Mouse (Mus musculus): ENCODE results near the gene Coro6.
A peak's percentile ranks its signal among the peaks of the same experiment; 100 is the strongest.

Gene Coro6

DNA sequence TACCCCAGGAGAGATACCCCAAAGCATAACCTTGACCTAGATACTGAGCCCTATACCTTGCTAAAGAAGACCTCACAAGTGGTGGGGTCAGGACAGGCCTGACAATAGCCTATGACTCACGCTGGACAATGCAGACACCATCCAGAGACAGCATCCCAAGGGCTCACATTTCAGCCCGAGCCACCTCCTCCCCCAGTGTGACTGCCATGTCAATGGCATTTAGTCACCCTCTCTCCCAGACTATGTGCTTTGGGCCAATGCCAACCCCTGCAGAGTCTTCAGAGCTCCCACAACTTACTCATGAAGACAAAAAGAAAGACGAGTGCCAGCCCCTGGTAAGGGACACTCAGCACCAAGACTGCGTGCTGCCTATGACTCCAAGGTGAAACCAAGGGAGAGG is 2.5 kb downstream of the Coro6 start:
- DNase-seq (ENCODE audit: low read depth, low spot score), result no peak

DNA sequence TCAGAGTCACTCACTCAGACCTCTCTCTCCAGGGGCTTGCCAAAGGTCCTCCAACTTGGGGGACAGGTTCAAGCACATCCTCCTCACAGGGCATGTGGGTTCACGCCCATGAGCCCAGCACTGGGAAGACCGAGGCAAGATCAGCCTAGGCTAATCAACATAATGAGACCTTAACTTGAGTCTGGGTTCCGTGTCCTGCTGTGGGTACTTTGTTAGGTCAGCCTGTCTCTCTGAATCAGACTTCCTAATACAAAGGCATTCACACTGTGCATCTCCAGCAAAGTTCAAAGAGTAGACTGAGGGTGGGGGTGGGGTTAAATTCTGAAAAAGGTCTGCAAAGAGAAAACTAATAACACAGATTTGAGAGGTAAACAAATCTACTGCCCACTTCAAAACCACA is 2.9 kb downstream of the Coro6 start:
- peak; percentile 21 for DNase-seq (ENCODE audit: low read depth, low spot score)

DNA sequence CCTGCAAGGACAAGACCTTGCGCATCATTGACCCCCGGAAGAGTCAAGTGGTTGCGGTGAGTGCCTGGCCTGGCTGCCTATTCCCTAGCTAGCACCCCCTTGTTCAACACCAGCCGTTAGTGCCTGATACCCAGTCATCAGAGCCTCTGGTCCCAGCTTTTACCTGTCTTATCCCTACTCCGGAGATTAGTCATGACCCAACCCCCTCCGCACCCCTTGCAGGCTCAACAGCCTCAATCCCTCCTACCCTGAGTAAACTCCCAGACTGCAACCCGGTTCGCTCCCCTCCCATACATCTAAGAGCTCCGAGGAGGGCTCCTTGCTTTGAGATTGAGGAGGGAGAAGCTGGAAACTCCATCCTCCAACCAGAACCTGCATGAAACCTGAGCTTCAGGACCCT is 4.3 kb downstream of the Coro6 start:
- DNase-seq (ENCODE audit: low read depth, low spot score), result no peak

DNA sequence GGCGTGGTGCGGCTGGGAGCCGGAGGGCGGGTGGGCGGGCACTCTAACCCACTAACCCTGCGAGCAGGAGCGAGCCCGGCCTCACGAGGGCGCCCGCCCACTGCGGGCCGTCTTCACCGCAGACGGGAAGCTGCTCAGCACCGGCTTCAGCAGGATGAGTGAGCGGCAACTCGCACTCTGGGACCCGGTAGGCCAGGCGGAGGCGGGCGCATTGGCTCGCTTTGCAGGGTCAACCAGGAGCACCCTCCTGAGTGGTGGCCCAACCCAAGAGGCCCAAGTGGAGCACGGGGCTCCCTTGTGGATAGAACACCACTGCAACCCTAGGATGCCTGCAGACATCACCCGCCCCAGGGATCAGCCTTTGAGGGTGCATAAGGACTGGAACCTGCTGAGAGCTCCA is 4.9 kb downstream of the Coro6 start:
- DNase-seq (ENCODE audit: low read depth, low spot score), result peak; percentile 91

DNA sequence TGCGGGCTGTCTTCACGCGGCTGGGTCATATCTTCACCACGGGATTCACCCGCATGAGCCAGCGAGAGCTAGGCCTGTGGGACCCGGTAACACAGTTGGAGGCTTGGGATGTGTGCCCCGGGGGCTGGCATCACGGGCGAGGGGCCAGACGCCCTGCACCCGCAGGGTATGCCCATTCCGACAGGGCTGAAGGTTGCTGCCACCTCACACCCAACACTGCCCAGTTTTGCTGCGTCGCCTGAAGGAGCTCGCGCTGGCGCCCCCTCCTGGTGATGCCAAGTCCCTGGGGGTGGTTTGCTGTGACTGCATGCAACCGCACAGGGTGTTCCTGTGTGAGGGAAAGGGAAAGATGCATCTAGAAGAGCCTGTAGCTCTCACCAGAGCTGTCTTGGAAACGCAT is 5.6 kb downstream of the Coro6 start:
- peak; percentile 87 for DNase-seq (ENCODE audit: low read depth, low spot score)

DNA sequence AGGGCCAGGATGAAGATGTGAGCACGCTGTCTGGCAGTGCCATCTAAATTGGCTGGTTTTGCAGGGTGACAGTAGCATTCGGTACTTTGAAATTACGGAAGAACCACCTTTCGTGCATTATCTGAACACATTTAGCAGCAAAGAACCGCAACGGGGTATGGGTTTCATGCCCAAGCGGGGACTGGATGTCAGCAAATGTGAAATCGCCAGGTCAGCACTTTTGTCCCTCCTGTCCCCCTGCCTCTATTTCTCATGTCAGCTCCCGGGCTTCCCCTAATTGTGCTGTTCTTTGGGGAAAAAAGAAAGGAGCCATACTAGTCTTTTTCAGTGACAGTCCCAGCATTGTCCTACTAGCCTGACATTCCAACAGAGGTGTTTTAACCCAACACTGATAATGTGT is 6.2 kb downstream of the Coro6 start:
- no peak for DNase-seq (ENCODE audit: low read depth, low spot score)

DNA sequence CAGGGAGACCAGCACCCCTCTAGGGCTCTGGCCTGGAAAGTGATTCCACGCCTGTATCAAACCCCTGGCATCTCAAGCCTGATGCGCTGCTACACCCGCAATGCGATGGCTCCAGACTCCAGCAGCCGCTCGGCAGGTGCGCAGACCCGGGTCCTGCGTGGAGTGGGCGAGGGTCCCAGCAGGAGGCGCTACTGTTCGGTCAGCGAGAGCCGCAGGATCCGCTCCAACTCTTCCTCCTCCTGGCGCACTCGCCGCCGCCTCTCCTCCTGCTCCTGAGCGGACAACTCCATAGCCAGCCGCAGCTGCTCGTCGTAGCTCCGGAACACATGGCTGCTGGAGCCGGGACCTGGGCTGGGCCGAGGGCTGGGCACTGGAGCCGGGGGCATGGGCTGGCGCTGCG is 9.2 kb downstream of the Coro6 start:
- DNase-seq (ENCODE audit: low read depth, low spot score), result peak; percentile 76

DNA sequence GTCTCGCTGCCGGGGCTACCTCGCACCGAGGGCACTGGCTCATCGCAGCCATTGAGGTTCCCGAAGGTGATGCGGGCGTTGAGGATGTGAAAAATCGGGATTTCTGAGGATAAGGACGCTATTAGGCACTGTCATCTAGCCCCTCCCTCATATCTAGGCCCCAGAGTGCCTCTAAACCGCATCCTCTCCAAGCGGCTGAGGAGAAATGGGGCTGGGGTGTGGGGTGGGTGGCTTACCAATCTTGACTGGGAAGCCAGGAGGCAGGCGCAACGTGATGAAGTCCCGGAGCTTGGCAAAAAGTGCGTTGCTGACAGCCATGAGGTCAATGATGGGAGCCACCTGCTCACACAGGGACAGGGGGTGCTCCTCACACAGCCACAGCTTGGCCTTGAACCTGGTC is 10.6 kb downstream of the Coro6 start:
- no peak for DNase-seq (ENCODE audit: low read depth, low spot score)

DNA sequence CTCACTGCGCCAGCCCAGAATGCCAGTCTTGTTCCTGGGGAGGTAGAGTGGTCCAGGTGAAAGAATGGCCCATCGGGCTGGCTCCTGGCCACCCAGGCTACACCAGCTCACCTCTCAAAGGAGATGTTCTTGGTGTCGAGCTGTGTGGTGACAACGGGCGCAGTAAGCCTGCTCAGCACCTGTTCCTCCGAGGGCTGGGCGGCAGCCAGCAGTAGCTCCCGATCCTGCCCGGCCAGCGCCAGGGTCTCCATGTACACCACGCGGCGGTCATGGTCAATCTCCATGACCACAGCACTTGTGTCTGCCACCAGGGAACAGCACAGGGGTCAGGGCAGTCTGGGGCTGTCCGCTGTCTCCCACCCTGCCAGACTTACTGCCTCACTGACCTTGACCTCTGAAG is 14.0 kb downstream of the Coro6 start:
- DNase-seq (ENCODE audit: low read depth, low spot score), result no peak

DNA sequence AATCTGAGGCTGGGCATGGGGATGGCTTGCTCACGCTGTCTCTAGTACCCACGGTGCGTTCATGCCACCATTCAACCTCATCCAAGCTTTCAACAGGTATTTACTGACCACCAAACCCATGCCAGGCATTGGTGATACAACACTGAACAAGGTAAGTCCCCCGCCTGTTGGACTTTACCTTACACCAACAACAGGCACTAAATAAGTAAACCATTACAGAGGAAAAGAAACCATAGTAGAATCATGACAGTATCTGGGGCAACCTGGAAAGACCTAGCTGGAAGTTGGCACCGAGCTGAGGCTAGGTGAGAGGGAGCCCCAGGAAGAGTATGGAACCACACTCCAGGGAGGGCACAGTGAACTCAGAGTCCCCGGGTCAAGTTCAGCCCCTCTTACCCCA is 14.7 kb downstream of the Coro6 start:
- DNase-seq (ENCODE audit: low read depth, low spot score), result no peak

DNA sequence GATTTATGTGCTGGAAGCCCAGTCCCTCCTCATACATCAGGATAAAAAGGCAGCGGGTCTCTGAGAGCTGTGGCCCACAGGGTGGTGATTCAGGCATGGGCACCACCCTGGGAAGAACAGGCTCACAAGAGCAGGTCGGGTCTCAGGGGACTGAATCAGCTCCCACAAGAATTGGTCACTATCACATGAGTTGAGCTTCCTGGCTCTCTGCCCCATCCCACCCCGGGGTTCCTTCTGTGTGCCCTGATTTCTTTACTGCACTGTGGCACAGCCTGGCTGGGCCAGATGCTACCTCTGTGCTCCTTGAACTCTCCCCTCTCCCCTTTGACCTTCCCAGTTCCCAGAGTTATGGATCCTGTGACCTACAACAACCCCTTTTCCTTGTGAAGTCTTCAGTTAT is 20.8 kb downstream of the Coro6 start:
- peak; percentile 22 for DNase-seq (ENCODE audit: low read depth, low spot score)

DNA sequence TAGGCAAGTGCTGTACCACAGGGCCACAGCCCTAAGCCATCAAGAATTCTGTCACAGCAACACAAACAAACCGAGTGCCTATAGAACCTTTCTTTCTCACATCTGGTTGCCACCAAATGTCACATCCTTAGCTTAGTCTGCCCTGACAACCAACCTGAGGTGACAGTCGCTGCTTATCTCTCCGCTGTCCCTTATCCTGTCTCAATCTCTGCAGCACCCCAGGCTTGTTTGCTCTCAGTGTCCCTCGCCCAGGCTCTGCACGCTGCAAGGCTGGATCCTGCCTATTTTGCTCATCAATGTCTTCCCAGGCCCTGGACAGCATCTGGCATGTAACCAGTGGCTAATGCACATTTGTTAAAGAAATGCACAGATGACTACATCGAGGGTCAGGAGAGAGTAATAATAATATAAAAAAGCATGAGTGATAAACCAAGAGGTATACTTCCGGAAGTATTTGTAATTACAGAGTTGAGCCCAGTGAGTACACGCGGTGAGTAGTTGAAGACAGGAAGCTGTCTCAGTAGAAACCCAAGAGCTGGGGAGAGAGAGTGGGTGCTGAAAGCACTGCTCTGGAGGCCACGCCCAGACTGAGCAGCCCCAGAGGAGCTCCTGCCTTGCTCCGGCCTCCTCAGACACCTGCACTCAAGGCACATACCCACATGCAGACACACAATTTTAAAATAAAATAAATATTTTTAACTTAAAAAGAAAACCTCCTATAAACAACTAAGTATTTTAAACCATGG is 21.5 kb downstream of the Coro6 start:
- peak; percentile 49 for DNase-seq (ENCODE audit: low read depth, low spot score)

DNA sequence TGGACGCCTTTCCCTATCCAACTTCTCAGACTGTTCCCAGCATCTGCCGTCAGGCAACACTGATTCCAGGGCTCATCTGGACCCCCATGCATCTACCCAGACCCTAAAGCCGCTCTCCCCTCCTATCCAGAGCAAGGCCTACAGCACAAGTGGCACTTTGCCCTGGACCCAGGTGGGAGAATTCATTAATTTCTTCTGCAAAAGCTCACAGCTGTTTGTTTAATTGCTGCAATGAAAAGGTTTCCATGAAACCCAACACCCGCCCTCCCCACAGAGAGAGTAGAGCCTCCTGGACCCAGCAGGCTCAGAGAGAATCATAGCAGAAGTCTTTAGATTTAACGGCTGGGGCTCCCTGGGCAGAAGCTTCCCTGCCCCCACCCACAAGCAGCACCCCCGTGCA is 23.0 kb downstream of the Coro6 start:
- no peak for DNase-seq (ENCODE audit: low read depth, low spot score)

DNA sequence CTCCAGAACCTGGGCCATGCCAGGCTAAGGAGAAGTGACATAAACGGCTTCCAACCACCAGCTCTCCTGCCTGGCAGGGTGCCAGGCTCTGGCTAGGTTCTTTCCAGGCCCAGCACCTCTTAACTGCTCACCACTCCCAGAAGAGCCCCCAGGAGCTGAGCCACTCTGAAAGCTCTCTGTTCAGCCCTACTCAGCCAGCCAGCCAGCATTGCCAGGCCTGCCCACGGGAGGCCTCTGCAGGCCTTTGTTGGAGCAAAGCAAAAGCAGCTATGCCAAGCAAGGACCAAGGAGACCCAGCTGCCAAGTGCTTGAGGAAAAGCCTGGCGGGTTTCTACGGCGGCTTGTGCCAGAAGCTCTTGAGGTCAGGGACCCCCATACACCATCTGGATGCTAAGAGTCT is 24.6 kb downstream of the Coro6 start:
- no peak for DNase-seq (ENCODE audit: low read depth, low spot score)

DNA sequence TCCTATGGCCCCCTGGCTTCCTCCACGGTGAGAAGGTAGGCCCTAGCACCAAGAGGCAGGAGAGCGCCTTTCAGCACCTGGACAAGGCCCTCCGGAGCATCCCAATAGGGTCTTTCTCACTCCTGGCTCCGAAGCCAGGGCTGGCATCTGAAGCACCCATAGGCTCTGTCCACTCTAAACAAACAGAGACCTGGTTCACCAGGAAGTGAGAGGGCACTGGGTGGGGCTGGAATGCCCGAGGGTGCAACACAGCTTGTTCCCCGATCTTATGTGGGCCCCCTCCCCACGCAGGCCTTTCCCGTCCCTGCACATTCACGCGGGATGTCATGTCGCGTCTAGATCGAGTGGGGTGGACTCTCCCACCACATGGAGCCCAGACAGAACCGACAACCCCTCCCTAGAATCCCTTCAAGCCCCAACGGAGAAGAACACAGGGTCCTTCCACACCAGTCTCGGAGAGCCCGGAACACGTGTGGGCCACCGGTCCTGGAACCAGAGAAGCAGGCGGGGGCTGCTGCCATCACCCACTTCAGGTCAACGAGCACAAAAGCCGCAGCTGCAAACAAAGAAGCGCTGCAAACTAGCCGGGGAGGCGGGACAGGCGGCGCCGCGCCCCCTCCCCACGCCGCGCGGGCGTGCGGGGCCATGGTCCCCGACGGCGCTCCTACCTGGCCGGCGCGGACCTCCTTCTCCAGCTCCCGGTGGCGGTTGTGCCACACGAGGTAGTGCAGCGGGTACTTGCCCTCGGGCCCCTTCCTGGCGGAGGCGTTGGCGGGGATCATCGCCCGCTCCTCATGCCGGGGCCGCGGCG is 26.8 kb downstream of the Coro6 start:
- DNase-seq (ENCODE audit: low read depth, low spot score), result peak; percentile 29

DNA sequence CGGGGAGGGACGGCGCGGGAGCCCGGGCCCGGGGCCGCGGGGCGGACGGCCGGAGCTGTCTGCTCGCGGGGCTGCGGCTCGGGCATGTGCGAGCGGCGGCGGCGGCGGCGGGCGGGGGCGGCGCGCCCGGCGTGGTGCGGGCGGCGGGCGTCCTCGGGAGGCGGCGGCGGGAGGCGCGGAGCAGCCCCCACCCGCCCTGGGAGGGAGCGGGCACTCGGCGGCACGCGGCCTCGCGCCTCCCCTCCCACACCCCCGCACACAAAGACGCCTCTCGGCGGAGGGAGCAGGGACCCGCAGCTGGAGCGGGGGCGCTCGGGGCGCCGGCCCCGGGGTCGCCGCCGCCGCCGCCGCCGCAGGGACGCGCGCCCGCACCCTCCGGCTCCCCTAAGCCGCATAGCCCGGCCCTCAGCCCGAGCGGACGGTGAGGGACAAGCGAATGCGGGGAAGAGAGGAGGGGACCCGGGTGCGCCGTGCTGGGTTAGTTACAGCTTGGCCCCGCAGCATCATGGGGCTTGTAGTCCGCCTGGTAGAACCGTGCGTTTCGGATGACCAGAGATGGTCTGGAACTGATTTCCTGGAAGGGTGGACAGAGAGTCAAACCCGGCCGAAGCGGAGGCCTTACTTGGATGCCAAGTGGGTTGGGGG is 27.5 kb downstream of the Coro6 start, which contains the start of gene Ankrd13b:
Ankrd13b (minus strand) TSS at position 88 of the 645 bp plus-strand sequence.
- peak; percentile 78 for DNase-seq (ENCODE audit: low read depth, low spot score)

DNA sequence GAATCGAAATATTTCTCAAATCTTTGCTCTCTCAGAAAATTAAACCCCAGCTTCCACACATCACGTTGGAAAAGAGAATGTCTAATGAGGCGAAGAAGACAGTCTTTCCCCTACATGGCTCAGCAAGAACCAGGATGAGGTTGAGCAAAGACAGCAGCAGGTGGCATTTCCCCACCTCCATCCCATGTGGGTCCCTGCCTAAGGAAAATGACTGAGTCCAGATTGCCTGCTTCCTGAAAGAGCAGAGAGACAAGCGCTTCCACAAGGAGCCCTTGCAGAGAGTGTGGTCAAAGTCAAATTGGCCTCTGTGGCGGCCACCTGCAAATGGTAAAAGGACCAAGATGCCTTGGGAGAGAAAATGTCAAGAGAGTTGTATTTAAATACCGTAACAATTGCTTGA is 28.2 kb downstream of the Coro6 start:
- no peak for DNase-seq (ENCODE audit: low read depth, low spot score)

DNA sequence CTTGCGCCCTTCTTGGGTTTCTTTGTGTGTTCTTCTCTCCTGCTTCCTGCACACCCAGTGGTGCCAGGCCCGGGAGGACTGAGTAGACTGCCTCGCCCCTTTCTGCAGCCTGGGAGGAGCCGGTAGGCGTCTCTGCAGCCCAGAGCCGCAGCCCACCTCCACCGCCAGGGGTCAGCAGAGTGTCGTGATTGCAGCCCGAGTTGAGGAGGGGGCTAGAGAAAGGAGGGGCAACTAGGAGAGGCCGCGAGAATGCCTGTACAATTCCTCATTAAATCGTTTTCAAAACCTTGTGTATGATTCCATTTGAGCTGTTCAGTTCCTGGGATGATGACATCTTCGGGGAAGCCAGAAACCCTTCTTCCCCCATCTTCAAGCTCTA is 28.9 kb downstream of the Coro6 start:
- DNase-seq (ENCODE audit: low read depth, low spot score), result peak; percentile 95

DNA sequence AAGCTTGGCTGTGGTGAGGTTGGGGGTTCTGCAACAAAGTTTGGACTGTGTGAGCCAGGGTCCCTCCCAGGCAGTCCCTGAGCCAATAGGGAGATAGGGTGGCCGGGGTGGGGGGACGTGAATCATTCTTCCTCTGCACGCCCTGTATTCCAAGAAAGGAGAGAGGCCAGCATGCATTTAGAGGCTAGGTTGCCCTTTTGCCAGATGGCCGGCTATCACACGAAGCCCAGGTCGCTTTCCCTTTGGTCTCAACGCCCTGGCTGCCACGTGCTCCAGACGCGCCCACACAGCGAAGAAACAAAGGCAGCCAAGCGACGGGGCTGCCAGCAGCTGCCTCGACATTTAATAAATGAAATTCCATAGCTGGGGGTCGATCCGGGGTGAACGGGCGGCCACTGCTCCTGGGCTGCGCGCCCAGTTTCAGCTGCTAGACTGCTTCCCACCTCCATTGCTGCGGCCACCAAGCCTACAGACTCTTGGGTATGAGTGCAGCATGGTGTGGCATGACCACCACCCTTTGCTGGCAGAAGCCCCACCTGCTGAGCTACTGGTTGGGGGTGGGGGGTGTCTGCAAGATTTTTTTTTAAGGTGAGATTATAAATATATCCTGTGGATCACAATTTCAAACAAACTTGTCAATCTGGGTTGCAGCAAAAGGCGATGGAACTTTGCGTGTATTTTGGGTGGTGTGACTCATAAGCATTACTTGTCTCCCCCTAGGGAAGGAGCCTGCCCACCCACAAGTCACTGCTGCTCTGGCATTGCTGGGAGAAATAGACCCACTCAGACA is 29.5 kb downstream of the Coro6 start:
- no peak for DNase-seq (ENCODE audit: low read depth, low spot score)

DNA sequence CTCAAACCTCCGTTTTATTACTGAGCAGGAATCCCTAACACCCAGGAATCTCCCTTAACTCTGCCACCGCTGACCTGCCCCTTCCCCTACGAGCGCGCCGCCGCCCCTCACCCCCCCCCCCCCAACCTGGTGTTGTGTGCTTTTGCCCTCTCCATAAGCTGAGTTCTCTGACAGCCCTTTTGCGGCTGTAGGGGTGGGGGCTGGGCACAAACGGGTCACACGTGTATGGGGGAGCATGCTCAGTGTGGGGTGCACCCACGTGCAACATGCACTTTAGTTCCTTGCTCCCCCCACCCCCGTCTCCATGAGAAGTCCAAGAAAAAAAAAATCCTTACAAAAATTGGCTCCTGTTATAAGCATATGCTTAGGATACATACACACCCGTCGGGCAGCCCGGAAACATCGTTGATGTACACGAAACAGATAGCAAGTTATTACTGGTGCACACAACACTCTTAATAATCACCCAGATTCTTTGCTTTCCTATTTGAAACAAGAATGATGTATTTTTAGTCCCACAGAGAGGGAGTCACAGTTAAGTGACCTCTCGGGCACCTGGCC is 30.2 kb downstream of the Coro6 start:
- DNase-seq (ENCODE audit: low read depth, low spot score), result no peak

DNA sequence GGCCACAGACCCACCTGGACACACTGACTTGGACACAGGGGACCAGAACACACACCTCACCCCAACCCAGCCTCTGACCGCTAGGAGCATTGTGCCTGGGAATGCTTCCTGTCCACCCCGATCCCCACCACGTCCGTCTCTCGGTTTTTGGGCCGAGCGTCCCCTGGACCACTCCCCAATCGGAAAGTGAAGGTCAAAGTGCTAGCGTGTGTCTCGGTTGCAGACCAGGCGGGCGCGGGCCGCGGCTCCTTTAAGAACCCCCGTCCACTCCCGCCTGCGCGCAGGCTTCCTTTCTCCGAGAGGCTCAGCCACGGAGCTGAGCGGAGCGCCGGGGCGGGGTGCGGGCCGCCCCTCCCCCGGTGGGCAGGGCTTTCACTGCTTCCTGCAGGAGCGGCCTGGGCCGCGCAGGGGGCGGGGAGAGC is 30.7 kb downstream of the Coro6 start:
- DNase-seq (ENCODE audit: low read depth, low spot score), result peak; percentile 97
